10 mouse cellular contexts compared by ENCODE assay signal in the genomic region with DNA sequence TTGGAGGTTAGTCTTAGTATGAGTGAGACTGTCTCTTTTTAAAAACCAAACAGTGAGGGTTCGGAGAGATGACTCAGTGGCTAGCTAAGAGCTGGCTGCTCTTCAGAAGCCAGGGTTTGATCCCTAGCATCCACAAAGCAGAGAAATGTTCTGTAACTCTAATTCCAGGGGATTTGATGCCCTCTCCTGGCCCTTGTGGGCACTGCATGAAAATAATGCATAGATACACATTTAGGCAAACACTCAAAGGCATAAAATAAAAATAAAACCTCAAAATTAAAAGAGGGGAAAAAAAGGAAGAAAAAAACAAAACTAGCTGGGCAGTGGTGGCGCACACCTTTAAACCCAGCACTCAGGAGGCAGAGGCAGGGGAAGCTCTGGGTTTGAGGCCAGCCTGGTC. TPM values are rescaled to one million over a fixed set of nuclear protein-coding genes. Genes with fewer than 3 reads are reported as not detected.
DNase-seq lines count a peak whose midpoint lies in the region; ATAC-seq and TF ChIP-seq lines count a peak whose summit lies in the region.
"Had no signal": no experiment of that assay in that cellular context is flagged by ENCODE, and none has a peak within 500 bp of the region (broad histone marks: within the 10 kb centered on the region; RNA-seq: fewer than 3 reads in every experiment).

No protein-coding gene starts in this region.

- no peak for ATAC-seq in heart, postnatal 0 days (ENCODE audit: insufficient read depth, low read depth)
- no peak for ATAC-seq in midbrain, embryonic 14.5 days (ENCODE audit: low FRiP score, low TSS enrichment)
- ATAC-seq in midbrain, embryonic 16.5 days, result no peak
- ATAC-seq in stomach, postnatal 0 days (ENCODE audit: low FRiP score, low TSS enrichment), result no peak
- ATAC-seq: forebrain, embryonic 13.5 days had no signal

- H3K4me1 ChIP-seq in heart, postnatal 0 days (ENCODE audit: control insufficient read depth, insufficient read depth), result peaks cover 22% of the 10 kb centered on the region
- H3K4me1 ChIP-seq in heart, embryonic 10.5 days, result peaks cover 28% of the 10 kb centered on the region
- peaks cover 8% of the 10 kb centered on the region; the same call in 1 of the 2 replicates for H3K4me1 ChIP-seq in midbrain, embryonic 14.5 days (ENCODE audit: control insufficient read depth, insufficient read depth, low read length)
- H3K4me1 ChIP-seq in midbrain, embryonic 16.5 days (ENCODE audit: control insufficient read depth, insufficient read depth, low read length), result peaks cover 16% of the 10 kb centered on the region
- H3K4me1 ChIP-seq in bone marrow macrophage, adult 2 months (ENCODE audit: control insufficient read depth, insufficient read depth, low read length), result peaks cover 39% of the 10 kb centered on the region
- no peaks in the 10 kb centered on the region for H3K4me1 ChIP-seq in stomach, postnatal 0 days (replicated peaks; ENCODE audit: control insufficient read depth, insufficient read depth)

- no peak for TF ChIP-seq POLR2A in bone marrow macrophage, adult 2 months (IDR thresholded peaks at IDR 0.05; ENCODE audit: borderline replicate concordance, low read depth, low read length)

- no peak overlapping the region for H3K9ac ChIP-seq in heart, postnatal 0 days (replicated peaks; ENCODE audit: low read depth, low read length)
- no peak overlapping the region for H3K9ac ChIP-seq in midbrain, embryonic 14.5 days (replicated peaks; ENCODE audit: low read length)
- H3K9ac ChIP-seq in midbrain, embryonic 16.5 days (ENCODE audit: low read depth, low read length), result no peak overlapping the region
- H3K9ac ChIP-seq in stomach, postnatal 0 days (ENCODE audit: low read length), result no peak overlapping the region
- H3K9ac ChIP-seq: forebrain, embryonic 13.5 days had no signal

- H3K36me3 ChIP-seq in heart, postnatal 0 days (replicated peaks; ENCODE audit: control insufficient read depth, insufficient read depth, low read length), result no peaks in the 10 kb centered on the region
- H3K36me3 ChIP-seq in heart, embryonic 10.5 days, result peaks cover 4% of the 10 kb centered on the region; the same call in 1 of the 2 replicates
- no peaks in the 10 kb centered on the region for H3K36me3 ChIP-seq in midbrain, embryonic 14.5 days (ENCODE audit: control insufficient read depth, insufficient read depth, low read length)
- no peaks in the 10 kb centered on the region for H3K36me3 ChIP-seq in midbrain, embryonic 16.5 days (ENCODE audit: control insufficient read depth, insufficient read depth, low read length)
- no peaks in the 10 kb centered on the region for H3K36me3 ChIP-seq in stomach, postnatal 0 days (ENCODE audit: control insufficient read depth, insufficient read depth, low read length)

- H3K4me2 ChIP-seq in heart, postnatal 0 days (ENCODE audit: low read depth, low read length), result no peak overlapping the region
- no peak overlapping the region for H3K4me2 ChIP-seq in midbrain, embryonic 14.5 days (ENCODE audit: low read length)
- no peak overlapping the region for H3K4me2 ChIP-seq in midbrain, embryonic 16.5 days (ENCODE audit: low read length)
- no peak overlapping the region for H3K4me2 ChIP-seq in stomach, postnatal 0 days (replicated peaks; ENCODE audit: low read depth)
- H3K4me2 ChIP-seq: forebrain, embryonic 13.5 days had no signal

- peak; percentile 36 for TF ChIP-seq CTCF in heart, postnatal 0 days (IDR thresholded peaks at IDR 0.05; ENCODE audit: low read depth)
- TF ChIP-seq CTCF in bone marrow macrophage, adult 2 months (IDR thresholded peaks at IDR 0.05; ENCODE audit: low read depth, low read length), result peak; percentile 34; the same call in 1 of the 2 replicates
- peak; percentile 65 for TF ChIP-seq CTCF in stomach, postnatal 0 days (IDR thresholded peaks at IDR 0.05; ENCODE audit: low read depth)

- DNase-seq in heart, postnatal 0 days (ENCODE audit: low spot score), result no peak
- DNase-seq in heart, embryonic 10.5 days (ENCODE audit: low spot score), result no peak
- peak; percentile 30 for DNase-seq in midbrain, embryonic 14.5 days
- peak; percentile 23 for DNase-seq in stomach, postnatal 0 days (ENCODE audit: low spot score)
- no peak for DNase-seq in urinary bladder, postnatal 36 days (ENCODE audit: low spot score in 2 of 2)
- no peak for DNase-seq in cerebellum, adult 9-11 months

- H3K4me3 ChIP-seq in heart, postnatal 0 days (ENCODE audit: low read depth, low read length), result no peak overlapping the region
- no peak overlapping the region for H3K4me3 ChIP-seq in heart, embryonic 10.5 days
- no peak overlapping the region for H3K4me3 ChIP-seq in midbrain, embryonic 14.5 days (replicated peaks; ENCODE audit: low read depth, low read length)
- no peak overlapping the region for H3K4me3 ChIP-seq in midbrain, embryonic 16.5 days (ENCODE audit: low read depth, low read length)
- H3K4me3 ChIP-seq in bone marrow macrophage, adult 2 months (ENCODE audit: insufficient read depth, low read length), result no peak overlapping the region
- H3K4me3 ChIP-seq in stomach, postnatal 0 days (ENCODE audit: low read depth, low read length), result no peak overlapping the region
- H3K4me3 ChIP-seq: forebrain, embryonic 13.5 days; myocyte had no signal

- WGBS in heart, postnatal 0 days, result 95% methylated on average over 2 of the region's 2 CpGs
- 92% methylated on average over 2 of the region's 2 CpGs for WGBS in heart, embryonic 10.5 days
- 94% methylated on average over 2 of the region's 2 CpGs for WGBS in midbrain, embryonic 14.5 days
- WGBS in midbrain, embryonic 16.5 days, result 98% methylated on average over 2 of the region's 2 CpGs
- WGBS in stomach, postnatal 0 days, result 94% methylated on average over 2 of the region's 2 CpGs

- H3K27ac ChIP-seq in heart, postnatal 0 days (ENCODE audit: low read depth), result no peak overlapping the region
- H3K27ac ChIP-seq in heart, embryonic 10.5 days, result no peak overlapping the region
- no peak overlapping the region for H3K27ac ChIP-seq in midbrain, embryonic 14.5 days (replicated peaks; ENCODE audit: low read depth, low read length)
- H3K27ac ChIP-seq in midbrain, embryonic 16.5 days (ENCODE audit: low read length), result no peak overlapping the region
- H3K27ac ChIP-seq in bone marrow macrophage, adult 2 months (ENCODE audit: insufficient read depth, low read depth, low read length), result no peak overlapping the region
- H3K27ac ChIP-seq in stomach, postnatal 0 days (replicated peaks), result no peak overlapping the region
- H3K27ac ChIP-seq: forebrain, embryonic 13.5 days had no signal

- no peaks in the 10 kb centered on the region for H3K9me3 ChIP-seq in heart, postnatal 0 days (replicated peaks; ENCODE audit: control insufficient read depth, low read length)
- no peaks in the 10 kb centered on the region for H3K9me3 ChIP-seq in heart, embryonic 10.5 days
- no peaks in the 10 kb centered on the region for H3K9me3 ChIP-seq in midbrain, embryonic 14.5 days (ENCODE audit: control insufficient read depth, low read length)
- no peaks in the 10 kb centered on the region for H3K9me3 ChIP-seq in midbrain, embryonic 16.5 days (replicated peaks; ENCODE audit: control insufficient read depth, low read length, poor library complexity, severe bottlenecking)
- no peaks in the 10 kb centered on the region for H3K9me3 ChIP-seq in stomach, postnatal 0 days (ENCODE audit: control insufficient read depth, low read length)
- H3K9me3 ChIP-seq: forebrain, embryonic 13.5 days had no signal

- H3K27me3 ChIP-seq in heart, postnatal 0 days (ENCODE audit: control insufficient read depth, insufficient read depth, low read length), result no peaks in the 10 kb centered on the region
- no peaks in the 10 kb centered on the region for H3K27me3 ChIP-seq in heart, embryonic 10.5 days (ENCODE audit: insufficient read depth, poor library complexity, severe bottlenecking)
- H3K27me3 ChIP-seq in midbrain, embryonic 14.5 days (ENCODE audit: control insufficient read depth, insufficient read depth, low read length), result no peaks in the 10 kb centered on the region
- no peaks in the 10 kb centered on the region for H3K27me3 ChIP-seq in midbrain, embryonic 16.5 days (ENCODE audit: control insufficient read depth, insufficient read depth, low read depth, low read length)
- no peaks in the 10 kb centered on the region for H3K27me3 ChIP-seq in stomach, postnatal 0 days (ENCODE audit: control insufficient read depth, insufficient read depth, low read length)
- H3K27me3 ChIP-seq: forebrain, embryonic 13.5 days had no signal

- TF ChIP-seq EP300 in heart, postnatal 0 days (IDR thresholded peaks at IDR 0.05; ENCODE audit: low read depth), result no peak
- TF ChIP-seq EP300 in stomach, postnatal 0 days (optimal IDR thresholded peaks at IDR 0.05), result no peak

RNA-seq across cellular contexts. Expression of gene Pias1, which starts 13.3 kb away (rescaled TPM):
- 13.2 and 20.5 TPM in 2 replicates for total RNA-seq in heart, postnatal 0 days (2014; rRNA removed; ENCODE audit: low replicate concordance)
- polyA plus RNA-seq in heart, postnatal 0 days (2015; fragmentation: Nextera tagmentation; extraction: Ambion mirVana), result 25.1 and 26.5 TPM in 2 replicates
- polyA plus RNA-seq in heart, embryonic 10.5 days (2016; fragmentation: Nextera tagmentation; extraction: Ambion mirVana), result 40.8 and 43.8 TPM in 2 replicates
- 65.4 and 66.9 TPM in 2 replicates for polyA plus RNA-seq in midbrain, embryonic 14.5 days (2014; fragmentation: Nextera tagmentation; extraction: Ambion mirVana)
- 61.0 and 62.5 TPM in 2 replicates for polyA plus RNA-seq in midbrain, embryonic 16.5 days (2015; fragmentation: Nextera tagmentation; extraction: Ambion mirVana)
- polyA plus RNA-seq in bone marrow macrophage, adult 2 months (2012; ENCODE audit: insufficient read depth, insufficient read length, missing spikeins), result 61.8 and 75.3 TPM in 2 replicates
- polyA plus RNA-seq in stomach, postnatal 0 days (2015; fragmentation: Nextera tagmentation; extraction: Ambion mirVana), result 28.0 and 28.4 TPM in 2 replicates

Comparison
In these comparisons a context has a peak if more than half of its experiments do, and no peak if none do; other contexts are left out.
1. DNase-seq: peak in midbrain, embryonic 14.5 days (single experiment) and stomach, postnatal 0 days (single experiment); none in heart, postnatal 0 days (single experiment), heart, embryonic 10.5 days (single experiment), urinary bladder, postnatal 36 days (0 of 2) and cerebellum, adult 9-11 months (single experiment).
2. Peak in every context shown above with its lines, with median percentiles within 50 percentile points of each other: CTCF ChIP-seq.